In the genomic region with DNA sequence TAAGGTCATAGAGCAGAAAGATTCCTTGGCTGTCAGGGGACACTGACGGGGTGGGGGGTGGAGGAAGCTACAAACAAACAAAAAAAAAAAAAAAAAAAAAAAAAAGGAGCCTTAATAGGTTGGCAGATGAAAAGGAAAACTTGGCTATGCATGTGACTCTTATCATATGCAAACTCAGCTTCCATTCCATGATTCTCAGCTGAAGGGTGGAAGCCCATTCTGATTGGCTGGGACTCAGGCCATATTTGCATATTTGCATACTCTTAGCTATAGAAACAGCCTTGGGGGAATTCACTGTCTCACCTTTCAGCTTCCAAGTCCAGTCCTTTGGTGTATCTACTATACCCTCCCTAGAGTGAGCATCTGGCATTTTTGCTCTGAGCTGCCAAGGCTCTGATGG, we compare ENCODE assay signal across 22 mouse cellular contexts. TPM values are rescaled to one million over a fixed set of nuclear protein-coding genes. Genes with fewer than 3 reads are reported as not detected.
DNase-seq lines count a peak whose midpoint lies in the region; ATAC-seq lines count a peak whose summit lies in the region.
"Had no signal": no experiment of that assay in that cellular context is flagged by ENCODE, and none has a peak within 500 bp of the region (broad histone marks: within the 10 kb centered on the region; RNA-seq: fewer than 3 reads in every experiment).

No protein-coding gene starts in this region.

- H3K27ac ChIP-seq in heart, embryonic 10.5 days: no peak overlapping the region
- H3K27ac ChIP-seq: embryonic facial prominence, embryonic 13.5 days; hindbrain, embryonic 12.5 days; layer of hippocampus, adult 2 months had no signal

- no peaks in the 10 kb centered on the region for H3K27me3 ChIP-seq in heart, embryonic 10.5 days (ENCODE audit: insufficient read depth, poor library complexity, severe bottlenecking)
- H3K27me3 ChIP-seq: embryonic facial prominence, embryonic 13.5 days; hindbrain, embryonic 12.5 days; liver, embryonic 13.5 days; Patski had no signal

- peak; percentile 51 for DNase-seq in heart, embryonic 10.5 days (ENCODE audit: low spot score)
- no peak for DNase-seq in heart, postnatal 36 days
- peak; percentile 35 for DNase-seq in retina, postnatal 1 day
- no peak for DNase-seq in retina, embryonic 14.5 days (ENCODE audit: low spot score)
- peak; percentile 6 for DNase-seq in thymus, postnatal 25 days
- DNase-seq in natural killer cell, adult 2 months (ENCODE audit: low spot score in 2 of 2): no peak
- no peak for DNase-seq in adipocyte (ENCODE audit: low spot score)
- DNase-seq: cerebellum, adult 9-10 months; kidney, adult 8-10 months; liver, embryonic 13.5 days; lung, postnatal 4 days; spleen, adult 18-20 months had no signal

- no peak overlapping the region for H3K4me3 ChIP-seq in heart, embryonic 10.5 days
- H3K4me3 ChIP-seq: embryonic facial prominence, embryonic 13.5 days; hindbrain, embryonic 12.5 days; layer of hippocampus, adult 2 months; liver, embryonic 13.5 days had no signal

- WGBS in heart, embryonic 10.5 days: 23% methylated on average over 1 of the region's 1 CpGs

- no peaks in the 10 kb centered on the region for H3K9me3 ChIP-seq in heart, embryonic 10.5 days
- H3K9me3 ChIP-seq: embryonic facial prominence, embryonic 13.5 days; hindbrain, embryonic 12.5 days; liver, embryonic 13.5 days had no signal

- no peaks in the 10 kb centered on the region for H3K36me3 ChIP-seq in heart, embryonic 10.5 days
- H3K36me3 ChIP-seq: embryonic facial prominence, embryonic 13.5 days; hindbrain, embryonic 12.5 days; liver, embryonic 13.5 days had no signal

- intact Hi-C loops in heart, postnatal 36 days (cut with DNase I): no loop called here

- 0 out of 2 replicates have a peak, but pooled peaks have one; percentile 50 for ATAC-seq in common myeloid progenitor, adult 5-6 weeks (replicated peaks; ENCODE audit: low read depth, poor library complexity, severe bottlenecking)
- ATAC-seq: Patski had no signal

- no peaks in the 10 kb centered on the region for H3K4me1 ChIP-seq in heart, embryonic 10.5 days
- H3K4me1 ChIP-seq: embryonic facial prominence, embryonic 13.5 days; hindbrain, embryonic 12.5 days had no signal

RNA-seq across cellular contexts. Expression of a gene that starts 24.4 kb away (rescaled TPM):
- 0.26 and 1.5 TPM in 2 replicates for polyA plus RNA-seq in heart, embryonic 10.5 days (2016; fragmentation: Nextera tagmentation; extraction: Ambion mirVana)
- not detected for total RNA-seq in heart, postnatal 36 days (2021)
- total RNA-seq in common myeloid progenitor, adult 5-6 weeks (2017): not detected in 2 replicates
- total RNA-seq: adrenal gland, adult 18-20 months had no signal
- polyA plus RNA-seq: neural tube, embryonic 14.5 days had no signal

RNA-seq across cellular contexts. Expression of a gene that starts 25.0 kb away (rescaled TPM):
- 0.17 and 0.35 TPM in 2 replicates for polyA plus RNA-seq in heart, embryonic 10.5 days (2016; fragmentation: Nextera tagmentation; extraction: Ambion mirVana)
- total RNA-seq in heart, postnatal 36 days (2021): not detected
- 0.24 and 0.55 TPM in 2 replicates for total RNA-seq in common myeloid progenitor, adult 5-6 weeks (2017)
- total RNA-seq: adrenal gland, adult 18-20 months; gastrocnemius, postnatal 4 days; layer of hippocampus, adult 2 months had no signal

RNA-seq across cellular contexts. Expression of a gene that starts 26.9 kb away (rescaled TPM):
- 0.05 and 0.33 TPM in 2 replicates for polyA plus RNA-seq in heart, embryonic 10.5 days (2016; fragmentation: Nextera tagmentation; extraction: Ambion mirVana)
- under 1 TPM; 0.14 to 0.41 TPM for total RNA-seq in heart, postnatal 36 days (2021)
- 0.29 and 1.1 TPM in 2 replicates for total RNA-seq in common myeloid progenitor, adult 5-6 weeks (2017)
- polyA plus RNA-seq: frontal cortex, adult 2 months; heart, embryonic 14.5 days had no signal

Comparison
In these comparisons a context has a peak if more than half of its experiments do, and no peak if none do; other contexts are left out.
1. DNase-seq: peak in heart, embryonic 10.5 days (single experiment), retina, postnatal 1 day (single experiment) and thymus, postnatal 25 days (single experiment); none in heart, postnatal 36 days (0 of 2), retina, embryonic 14.5 days (single experiment), natural killer cell, adult 2 months (0 of 2) and adipocyte (single experiment).